Mouse (Mus musculus) embryonic facial prominence, embryonic 15.5 days (tissue): ENCODE measurements around the gene Myf6. TPM values are rescaled to one million over a fixed set of nuclear protein-coding genes. Genes with fewer than 3 reads are reported as not detected.

ENCODE experiments used
- ATAC-seq: fragments of 200-750 bp; cut with Nextera tagmentation; 2 replicates; pipeline ENCODE4 v1.8.0; 2017; ENCODE audit warnings: low read depth, moderate TSS enrichment; ENCODE audit not compliant: insufficient number of reproducible peaks, low FRiP score, low TSS enrichment
- H3K27ac ChIP-seq: fragments of 300-500 bp; sonication (generic); replicated peaks from 2 replicates; pipeline ENCODE4 v1.5.1; 2015; ENCODE audit warnings: mild to moderate bottlenecking, inconsistent platforms
- H3K27me3 ChIP-seq: fragments of 300-500 bp; sonication (generic); 2 replicates; pipeline ENCODE4 v1.6.1; 2015; ENCODE audit warnings: inconsistent platforms
- H3K36me3 ChIP-seq: fragments of 300-500 bp; sonication (generic); 2 replicates; pipeline ENCODE4 v1.6.1; 2015; ENCODE audit warnings: mild to moderate bottlenecking, inconsistent platforms
- H3K4me1 ChIP-seq: fragments of 300-500 bp; sonication (generic); 2 replicates; pipeline ENCODE4 v1.6.1; 2015; ENCODE audit warnings: inconsistent platforms
- H3K4me2 ChIP-seq: fragments of 300-500 bp; sonication (generic); replicated peaks from 2 replicates; pipeline ENCODE4 v1.6.1; 2015; ENCODE audit warnings: mild to moderate bottlenecking, inconsistent platforms
- H3K4me3 ChIP-seq: fragments of 300-500 bp; sonication (generic); replicated peaks from 2 replicates; pipeline ENCODE4 v1.5.1; 2015; ENCODE audit warnings: mild to moderate bottlenecking, inconsistent platforms
- H3K9ac ChIP-seq: fragments of 300-500 bp; sonication (generic); 2 replicates; pipeline ENCODE4 v1.6.1; 2015; ENCODE audit warnings: inconsistent platforms
- H3K9me3 ChIP-seq: fragments of 300-500 bp; sonication (generic); replicated peaks from 2 replicates; pipeline ENCODE4 v1.6.1; 2016; ENCODE audit warnings: inconsistent platforms
- WGBS: fragments of 180-500 bp; shearing (Covaris S2); methylation state at CpG from one replicate; pipeline ENCODE4 v1.1.7; 2015; 5-methylcytosine and 5-hydroxymethylcytosine counted together
- polyA plus RNA-seq: library from polyadenylated mRNA; unstranded; fragments of >200 nt; fragmentation: Nextera tagmentation; extraction: Ambion mirVana; gene quantifications from 2 replicates; pipeline ENCODE4 v1.2.1, GENCODE M21; 2015

The Myf6 gene
- 8.8 and 11.6 TPM in 2 replicates for polyA plus RNA-seq

DNA sequence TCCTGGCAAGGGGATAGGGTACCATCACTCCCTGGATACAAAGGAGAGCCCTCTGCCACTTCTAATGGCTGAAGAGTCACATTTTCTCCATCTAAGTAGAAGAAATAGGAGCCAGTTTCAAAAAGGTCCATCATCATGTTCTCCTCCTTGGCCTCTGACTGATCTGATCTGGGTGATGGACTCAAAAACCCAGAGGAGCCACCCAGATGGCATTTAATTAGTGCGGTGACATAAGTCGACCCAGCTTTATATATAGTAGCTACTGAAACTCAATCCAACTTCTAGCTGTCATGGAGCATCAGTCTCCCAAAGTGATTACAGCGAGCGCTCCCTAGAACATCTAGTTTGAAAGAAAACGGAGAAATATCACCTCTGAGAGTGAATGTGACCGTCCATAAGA lies at the start of gene Myf6:
Myf6 (minus strand) TSS at position 170 of the 400 bp plus-strand sequence.
- Histone ChIP-seq H3K4me1 (no peaks in the 10 kb centered on the region), H3K4me3 (peak within 1 kb of the TSS; percentile 23), H3K27ac (no peak within 1 kb of the TSS), H3K4me2 (peak within 1 kb of the TSS; percentile 36), H3K36me3 (no peaks in the 10 kb centered on the region), H3K9me3 (no peaks in the 10 kb centered on the region), H3K9ac (no peak within 1 kb of the TSS), H3K27me3 (0 out of 2 replicates have a peak, but pooled peaks cover 7% of the 10 kb centered on the region)
- WGBS: 79% methylated on average over 6 of the region's 6 CpGs
- ATAC-seq: no peak

DNA sequence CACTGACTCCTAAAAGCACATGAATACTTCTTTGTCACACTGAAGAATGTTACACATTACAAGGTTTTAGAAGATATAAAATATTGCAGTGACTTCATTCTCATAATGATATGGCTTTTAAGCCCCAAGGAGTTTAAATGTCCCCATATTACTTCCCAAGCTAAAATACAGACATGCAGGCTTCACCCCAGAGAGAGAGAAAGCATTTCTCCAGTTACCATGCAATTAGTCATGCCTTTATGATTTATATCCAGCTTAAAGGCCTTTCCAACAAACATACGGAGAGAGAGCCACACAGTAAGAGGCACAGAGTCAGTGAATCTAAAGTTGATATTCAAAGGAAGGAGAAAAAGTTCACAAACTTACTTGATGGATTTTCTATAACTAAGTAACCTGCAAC lies 48.5 kb upstream of the Myf6 start:
- ATAC-seq: no peak

DNA sequence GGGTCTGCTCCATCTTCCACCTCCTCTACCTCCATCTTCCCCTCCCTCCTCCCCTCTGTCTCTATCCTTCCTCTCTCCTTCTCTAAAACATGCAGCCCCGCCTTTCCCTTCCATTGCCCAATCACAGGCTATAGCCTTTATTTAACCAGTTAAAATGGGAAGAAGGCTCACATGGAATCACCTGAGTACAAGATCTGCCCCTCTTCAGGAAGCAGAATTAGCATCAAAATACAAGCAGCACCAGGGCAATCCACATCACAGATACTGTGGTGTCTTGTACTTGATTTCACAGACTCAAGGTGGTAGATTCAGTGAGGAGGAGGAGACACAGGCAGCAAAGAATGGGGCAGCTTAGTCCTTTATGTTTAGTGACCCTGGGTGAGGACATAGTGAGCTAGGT lies 34.2 kb upstream of the Myf6 start:
- Histone ChIP-seq H3K4me1 (no peaks in the 10 kb centered on the region), H3K36me3 (no peaks in the 10 kb centered on the region), H3K4me2 (no peak overlapping the region), H3K27me3 (no peaks in the 10 kb centered on the region), H3K4me3 (no peak overlapping the region), H3K9me3 (no peaks in the 10 kb centered on the region), H3K9ac (no peak overlapping the region), H3K27ac (no peak overlapping the region)
- WGBS: 67% methylated on average over 1 of the region's 1 CpGs
- no peak for ATAC-seq

More for the DNA sequence above, 48.5 kb upstream of the Myf6 start:
- H3K27ac ChIP-seq: no peak overlapping the region
- no peak overlapping the region for H3K4me2 ChIP-seq
- no peak overlapping the region for H3K4me3 ChIP-seq
- 13% methylated on average over 1 of the region's 1 CpGs for WGBS
- H3K9ac ChIP-seq: no peak overlapping the region
- no peaks in the 10 kb centered on the region for H3K36me3 ChIP-seq
- no peaks in the 10 kb centered on the region for H3K27me3 ChIP-seq
- H3K4me1 ChIP-seq: no peaks in the 10 kb centered on the region
- no peaks in the 10 kb centered on the region for H3K9me3 ChIP-seq

DNA sequence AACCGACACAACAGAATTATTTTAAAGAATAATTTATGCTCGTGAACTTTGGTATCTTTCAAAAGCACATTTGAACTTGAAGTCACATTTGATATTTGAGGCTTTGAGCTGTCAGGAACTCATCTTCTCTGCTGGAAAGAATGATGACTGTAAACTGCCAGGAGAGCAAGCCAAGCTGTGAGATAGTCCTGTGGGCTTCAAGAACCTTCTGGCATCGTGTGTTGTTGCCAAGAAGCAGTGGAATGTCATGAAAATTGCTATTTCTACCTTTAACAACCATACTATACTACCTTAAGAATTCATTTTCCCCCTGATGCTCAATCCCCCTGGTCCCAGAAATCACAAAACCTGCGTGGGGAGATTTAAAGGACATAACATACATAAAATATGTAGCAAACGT lies 24.7 kb upstream of the Myf6 start:
- no peaks in the 10 kb centered on the region for H3K27me3 ChIP-seq
- no peak overlapping the region for H3K9ac ChIP-seq
- H3K4me2 ChIP-seq: no peak overlapping the region
- H3K27ac ChIP-seq: no peak overlapping the region
- no peaks in the 10 kb centered on the region for H3K9me3 ChIP-seq
- H3K4me1 ChIP-seq: no peaks in the 10 kb centered on the region
- no peak overlapping the region for H3K4me3 ChIP-seq
- 73% methylated on average over 5 of the region's 5 CpGs for WGBS
- ATAC-seq: no peak
- no peaks in the 10 kb centered on the region for H3K36me3 ChIP-seq

DNA sequence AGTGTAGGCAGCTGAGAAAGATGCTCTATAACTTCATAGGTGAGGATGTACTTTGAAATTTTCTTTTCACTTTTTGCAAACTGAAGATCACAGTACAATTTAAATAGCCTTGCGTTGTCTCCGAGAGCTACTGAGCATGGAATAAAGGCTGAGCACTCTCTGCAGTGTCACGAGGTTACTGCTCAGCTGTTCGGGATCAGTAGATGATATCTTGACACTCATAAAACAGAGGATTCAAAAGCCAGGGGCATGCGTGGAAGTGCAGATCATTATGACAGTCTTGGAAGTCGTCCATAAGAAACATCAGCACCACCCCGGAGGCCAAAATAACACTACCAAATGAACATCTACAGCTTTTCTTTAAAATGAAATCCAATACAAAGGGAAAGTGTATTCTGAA lies 22.1 kb upstream of the Myf6 start:
- Histone ChIP-seq H3K27ac (no peak overlapping the region), H3K4me2 (no peak overlapping the region), H3K4me3 (no peak overlapping the region), H3K9me3 (no peaks in the 10 kb centered on the region), H3K27me3 (no peaks in the 10 kb centered on the region), H3K36me3 (no peaks in the 10 kb centered on the region), H3K4me1 (no peaks in the 10 kb centered on the region), H3K9ac (no peak overlapping the region)
- 62% methylated on average over 7 of the region's 7 CpGs for WGBS
- ATAC-seq: no peak

DNA sequence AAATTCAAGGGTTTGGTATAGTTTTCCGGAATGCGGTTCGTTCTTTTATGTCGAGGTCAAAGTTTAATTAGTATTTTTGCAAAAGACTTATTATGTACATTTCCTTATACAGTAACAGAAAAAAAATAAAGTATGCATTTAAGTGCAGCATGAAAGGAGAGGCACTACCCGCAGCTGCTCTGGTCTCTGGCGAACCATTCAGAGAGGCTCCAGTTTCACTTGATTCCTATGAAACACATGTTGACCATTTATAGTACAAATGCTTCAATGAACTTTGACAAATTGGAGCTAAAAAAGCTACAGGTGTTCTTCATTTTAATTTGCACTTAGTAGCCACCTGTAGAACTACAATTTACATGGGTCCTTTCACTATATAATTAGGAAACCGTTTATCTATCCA lies 20.2 kb upstream of the Myf6 start:
- Histone ChIP-seq H3K27me3 (no peaks in the 10 kb centered on the region), H3K36me3 (no peaks in the 10 kb centered on the region), H3K4me2 (no peak overlapping the region), H3K4me1 (no peaks in the 10 kb centered on the region), H3K9me3 (no peaks in the 10 kb centered on the region), H3K4me3 (no peak overlapping the region), H3K27ac (no peak overlapping the region), H3K9ac (no peak overlapping the region)
- ATAC-seq: no peak
- WGBS: 37% methylated on average over 7 of the region's 7 CpGs

DNA sequence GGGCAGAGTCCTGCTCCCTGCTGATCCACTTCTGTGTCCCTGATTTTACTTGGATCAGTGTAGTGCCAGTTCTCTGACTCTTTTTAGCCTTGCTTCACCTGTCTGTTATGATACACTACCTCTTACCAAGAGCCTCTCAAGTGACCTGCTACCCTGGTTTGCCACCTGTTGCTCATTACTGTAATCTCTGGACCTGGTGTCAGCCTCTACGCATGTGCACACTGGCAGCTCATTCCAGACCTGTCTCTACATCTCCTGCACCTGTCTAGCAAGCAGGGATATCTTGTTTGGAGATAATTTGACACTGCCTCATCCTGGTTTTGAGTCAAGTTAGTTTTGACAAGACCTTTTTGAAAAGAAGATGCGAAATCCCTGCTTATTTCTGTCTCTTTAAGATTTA lies 11.9 kb upstream of the Myf6 start:
- 49% methylated on average over 2 of the region's 2 CpGs for whole genome bisulfite sequencing
- Histone ChIP-seq H3K9ac (no peak overlapping the region), H3K4me2 (no peak overlapping the region), H3K4me3 (no peak overlapping the region), H3K27ac (no peak overlapping the region), H3K27me3 (no peaks in the 10 kb centered on the region), H3K4me1 (no peaks in the 10 kb centered on the region), H3K9me3 (no peaks in the 10 kb centered on the region), H3K36me3 (no peaks in the 10 kb centered on the region)
- no peak for ATAC-seq

DNA sequence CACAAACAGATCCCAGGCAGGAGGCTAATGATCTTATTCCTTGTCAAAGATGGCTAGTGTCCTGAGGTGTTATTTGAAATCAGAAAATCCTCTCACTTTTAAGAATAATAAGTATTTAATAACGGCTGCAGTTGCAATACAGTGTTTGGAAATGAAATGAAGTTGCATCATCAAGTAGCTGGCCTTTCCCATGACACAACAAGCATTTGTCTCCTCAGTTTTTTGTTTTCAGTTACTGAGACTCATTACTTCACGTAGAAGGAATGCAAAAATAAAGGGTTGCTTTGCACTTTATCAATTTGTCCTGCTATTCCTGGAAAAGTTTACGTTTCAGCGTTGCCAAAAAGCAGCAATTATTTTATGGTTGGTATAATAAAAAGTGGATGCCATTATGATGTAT lies 8.9 kb upstream of the Myf6 start:
- Histone ChIP-seq H3K9me3 (no peaks in the 10 kb centered on the region), H3K27me3 (no peaks in the 10 kb centered on the region), H3K4me1 (no peaks in the 10 kb centered on the region), H3K36me3 (no peaks in the 10 kb centered on the region), H3K9ac (no peak overlapping the region), H3K27ac (no peak overlapping the region), H3K4me2 (no peak overlapping the region), H3K4me3 (no peak overlapping the region)
- 54% methylated on average over 4 of the region's 4 CpGs for WGBS
- no peak for ATAC-seq

DNA sequence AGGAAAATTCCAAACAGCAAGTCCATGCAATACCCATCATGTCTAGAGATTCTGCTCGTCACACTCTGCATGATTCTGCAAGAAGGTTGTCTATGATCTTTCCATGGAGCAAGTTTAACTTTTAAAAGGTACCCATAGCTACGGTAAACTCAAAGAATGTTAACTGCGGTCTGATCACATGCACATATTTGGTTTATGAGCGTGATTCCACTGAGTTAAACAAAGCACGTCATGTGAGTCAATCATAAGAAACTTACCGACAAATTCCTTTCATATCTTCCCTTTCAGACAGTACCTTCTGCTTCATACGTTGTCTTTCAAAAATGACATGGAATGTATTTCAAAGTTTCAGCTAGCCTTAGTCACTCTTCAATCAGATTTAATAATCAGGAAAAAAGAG lies 7.7 kb upstream of the Myf6 start:
- H3K27me3 ChIP-seq: no peaks in the 10 kb centered on the region

DNA sequence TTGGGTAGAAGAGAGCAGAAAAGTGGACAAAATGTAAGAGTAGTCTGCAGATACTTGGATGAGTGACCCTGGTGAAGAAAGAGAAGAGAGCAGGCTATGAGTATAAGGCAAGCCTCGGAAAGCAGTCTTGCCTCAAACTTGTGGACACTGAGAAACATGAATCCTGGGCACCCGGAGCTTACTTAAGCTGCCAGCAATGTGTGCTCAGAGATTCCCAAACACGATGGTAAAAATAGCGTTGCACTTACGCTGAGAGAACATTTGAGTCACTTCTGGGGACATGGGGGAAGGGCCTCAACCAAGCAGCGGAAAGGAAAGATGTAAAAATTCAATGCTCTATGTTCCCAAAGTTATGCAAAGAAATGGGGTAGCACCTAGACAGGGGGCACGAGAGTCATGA lies 5.1 kb upstream of the Myf6 start:
- Histone ChIP-seq H3K9me3 (no peaks in the 10 kb centered on the region), H3K9ac (no peak overlapping the region), H3K4me1 (no peaks in the 10 kb centered on the region), H3K36me3 (no peaks in the 10 kb centered on the region), H3K27ac (no peak overlapping the region), H3K4me2 (no peak overlapping the region), H3K4me3 (no peak overlapping the region), H3K27me3 (no peaks in the 10 kb centered on the region)
- 76% methylated on average over 7 of the region's 7 CpGs for WGBS
- ATAC-seq: no peak

More for the DNA sequence above, 7.7 kb upstream of the Myf6 start:
- no peak overlapping the region for H3K9ac ChIP-seq
- WGBS: 70% methylated on average over 7 of the region's 7 CpGs
- no peaks in the 10 kb centered on the region for H3K36me3 ChIP-seq
- H3K4me2 ChIP-seq: no peak overlapping the region
- no peaks in the 10 kb centered on the region for H3K9me3 ChIP-seq
- ATAC-seq: no peak
- H3K4me3 ChIP-seq: no peak overlapping the region
- no peak overlapping the region for H3K27ac ChIP-seq
- no peaks in the 10 kb centered on the region for H3K4me1 ChIP-seq

DNA sequence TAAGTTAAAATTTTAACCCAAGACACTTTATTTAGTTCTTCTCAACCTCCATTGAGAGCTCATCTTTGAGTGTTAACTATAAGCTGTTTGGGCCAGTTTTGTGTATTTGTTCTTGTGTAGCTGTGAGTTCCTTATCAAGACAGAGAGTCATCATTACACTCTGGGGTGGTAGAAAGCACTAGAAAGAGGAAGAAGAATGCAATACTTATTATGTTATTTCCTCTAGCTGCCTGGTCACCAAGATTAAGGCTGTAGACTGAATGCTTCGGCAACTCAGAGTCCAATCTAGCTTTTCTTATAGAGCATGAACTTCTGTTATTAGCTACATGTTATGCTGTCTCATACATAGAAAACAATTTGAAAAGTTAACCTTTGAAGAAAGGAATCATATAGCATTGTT lies 1.9 kb upstream of the Myf6 start:
- Histone ChIP-seq H3K36me3 (no peaks in the 10 kb centered on the region), H3K27ac (no peak overlapping the region), H3K4me3 (no peak overlapping the region), H3K4me1 (no peaks in the 10 kb centered on the region), H3K9ac (no peak overlapping the region), H3K9me3 (no peaks in the 10 kb centered on the region), H3K27me3 (0 out of 2 replicates have a peak, but pooled peaks cover 7% of the 10 kb centered on the region), H3K4me2 (no peak overlapping the region)
- no peak for ATAC-seq
- 89% methylated on average over 1 of the region's 1 CpGs for WGBS

DNA sequence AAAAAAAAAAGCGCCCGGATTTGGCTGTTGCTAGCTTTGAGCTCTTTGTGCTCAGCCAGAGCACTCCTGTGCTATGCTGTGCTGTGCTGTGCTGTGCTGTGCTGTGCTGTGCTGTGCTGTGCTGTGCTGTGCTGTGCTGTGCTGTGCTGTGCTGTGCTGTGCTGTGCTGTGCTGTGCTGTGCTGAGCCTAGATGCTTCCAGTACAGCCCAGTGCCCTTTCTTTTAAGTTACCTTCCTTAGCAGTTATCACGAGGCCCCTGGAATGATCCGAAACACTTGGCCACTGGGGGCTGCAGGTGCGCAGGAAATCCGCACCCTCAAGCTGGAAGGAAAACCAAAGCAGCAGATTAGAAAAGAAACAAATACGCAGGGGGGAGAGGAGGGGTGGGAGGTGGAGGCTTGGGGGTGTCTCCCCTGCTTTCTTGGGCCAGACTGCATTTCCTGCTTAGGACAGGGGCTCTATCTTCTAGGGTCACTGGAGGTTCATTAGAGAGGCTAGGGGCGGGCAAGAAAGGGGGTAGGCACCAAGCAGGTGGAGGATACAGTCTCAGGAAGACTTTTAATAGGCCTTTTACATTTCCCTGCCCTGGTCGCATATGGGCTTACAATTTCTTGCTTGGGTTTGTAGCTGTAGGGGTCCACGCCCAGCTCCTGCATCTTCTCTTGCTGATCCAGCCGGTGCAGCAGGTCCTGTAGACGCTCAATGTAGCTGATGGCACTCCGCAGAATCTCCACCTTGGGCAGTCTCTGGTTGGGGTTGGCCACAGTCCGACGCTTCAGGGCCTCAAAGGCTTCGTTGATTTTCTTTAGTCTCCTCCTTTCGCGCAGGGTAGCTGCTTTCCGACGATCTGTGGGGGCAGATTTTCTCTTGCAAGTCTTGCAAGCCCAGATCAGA lies 710 bp downstream of the Myf6 start:
- ATAC-seq: no peak
- peak overlapping the region; percentile 23 for H3K4me3 ChIP-seq
- H3K4me2 ChIP-seq: peak overlapping the region; percentile 36
- H3K36me3 ChIP-seq: no peaks in the 10 kb centered on the region
- H3K9me3 ChIP-seq: no peaks in the 10 kb centered on the region
- WGBS: 38% methylated on average over 20 of the region's 20 CpGs
- H3K27me3 ChIP-seq: 0 out of 2 replicates have a peak, but pooled peaks cover 7% of the 10 kb centered on the region
- no peak overlapping the region for H3K9ac ChIP-seq
- H3K27ac ChIP-seq: no peak overlapping the region
- no peaks in the 10 kb centered on the region for H3K4me1 ChIP-seq
